Mouse (Mus musculus) Patski (cell line): ENCODE data around the gene Lexm. TPM values are rescaled to one million over a fixed set of nuclear protein-coding genes. Genes with fewer than 3 reads are reported as not detected.

ENCODE experiments used
- ATAC-seq: fragments of 100-300 bp; one replicate; pipeline ENCODE4 v1.8.0; 2021
- CTCF ChIA-PET: fragments of 350-600 bp; sonication (Branson Sonifier 250); formaldehyde crosslinking; loops from one replicate; lab custom pipeline; 2022; ENCODE audit warnings: inconsistent platforms; lab: Charles Lee
- POLR2A ChIA-PET: fragments of 350-600 bp; sonication (Branson Sonifier 250); formaldehyde crosslinking; loops from one replicate; lab custom pipeline; 2022; ENCODE audit warnings: antibody characterized with exemption, inconsistent platforms; lab: Charles Lee
- DNase-seq: peaks from one replicate; pipeline ENCODE4 v3.0.0-alpha.2; 2011; ENCODE audit warnings: low read depth, low spot score
- H3K27me3 ChIP-seq: fragments of 371-371 bp; one replicate; pipeline ENCODE4 v1.5.1; 2021
- CTCF ChIP-seq: fragments of 100-300 bp; IDR thresholded peaks from one replicate; pipeline ENCODE4 v1.5.1; 2021
- in situ Hi-C: fragments of 300-500 bp; cut with MboI; formaldehyde crosslinking; loops from 3 replicates; pipeline ENCODE4 v1.11.1; 2018; ENCODE audit warnings: low pct_unique_long_range_greater_than_20kb, mixed read lengths
- polyA plus RNA-seq: library from polyadenylated mRNA; unstranded; gene quantifications from one replicate; pipeline ENCODE4 v1.2.3, GENCODE M21; 2021

The Lexm gene
- polyA plus RNA-seq, 1 experiment from 2014 or later: not detected

- in situ Hi-C loops: loop anchor here (10.0 kb wide), 1 partner anchor 91 kb away; no protein-coding TSS in a partner anchor
These were observed 3.5 kb downstream of the Lexm start for GRCm38 (mm10) chr4:106613560-106613959.

GRCm38 (mm10) chr4:106613105-106613504, 3.9 kb downstream of the Lexm start:
- in situ Hi-C loops: loop anchor here (10.0 kb wide), 1 partner anchor 92 kb away; no protein-coding TSS in a partner anchor
- no peaks in the 10 kb centered on the region for H3K27me3 ChIP-seq
- no peak for ATAC-seq
- CTCF ChIA-PET: interaction anchor here (3.5 kb wide), 1 partner anchor 93 kb away, joined by 33 read pairs; no protein-coding TSS in a partner anchor
- no peak for TF ChIP-seq CTCF
- DNase-seq: no peak
- POLR2A ChIA-PET: no interaction called here

More at GRCm38 (mm10) chr4:106613560-106613959, 3.5 kb downstream of the Lexm start:
- ChIA-PET CTCF (interaction anchor here (0.8 to 3.5 kb wide), 13 partner anchors 9 to 100 kb away, joined by 3 to 33 read pairs (median 6); partner anchors contain the start of gene Ttc22), POLR2A (no interaction called here)
- ATAC-seq: no peak
- no peaks in the 10 kb centered on the region for H3K27me3 ChIP-seq
- DNase-seq: no peak
- TF ChIP-seq CTCF: no peak

- ATAC-seq (no peak), DNase-seq (no peak)
- no peaks in the 10 kb centered on the region for H3K27me3 ChIP-seq
- ChIA-PET POLR2A (interaction anchor here (0.6 kb wide), 1 partner anchor 346 kb away, joined by 3 read pairs; no protein-coding TSS in a partner anchor), CTCF (no interaction called here)
- in situ Hi-C loops: no loop called here
- TF ChIP-seq CTCF: no peak
These were observed 9.1 kb downstream of the Lexm start for GRCm38 (mm10) chr4:106607905-106608304.

GRCm38 (mm10) chr4:106606639-106607554, 10.1 kb downstream of the Lexm start:
- H3K27me3 ChIP-seq: no peaks in the 10 kb centered on the region
- no peak for TF ChIP-seq CTCF
- DNase-seq: no peak
- ChIA-PET POLR2A (no interaction called here), CTCF (no interaction called here)
- in situ Hi-C loops: no loop called here
- ATAC-seq: no peak

- no peak for DNase-seq
These were observed 16.3 kb downstream of the Lexm start for GRCm38 (mm10) chr4:106600770-106601169.

GRCm38 (mm10) chr4:106599415-106599814, 17.6 kb downstream of the Lexm start:
- in situ Hi-C loops: no loop called here
- ChIA-PET POLR2A (no interaction called here), CTCF (interaction anchor here (2.8 kb wide), 1 partner anchor 15 kb away, joined by 8 read pairs; no protein-coding TSS in a partner anchor)
- no peak for DNase-seq
- TF ChIP-seq CTCF: no peak
- H3K27me3 ChIP-seq: no peaks in the 10 kb centered on the region
- ATAC-seq: no peak

More at GRCm38 (mm10) chr4:106600770-106601169, 16.3 kb downstream of the Lexm start:
- no peak for ATAC-seq
- ChIA-PET CTCF (interaction anchor here (2.8 kb wide), 1 partner anchor 13 kb away, joined by 8 read pairs; no protein-coding TSS in a partner anchor), POLR2A (no interaction called here)
- in situ Hi-C loops: no loop called here
- no peak for TF ChIP-seq CTCF
- H3K27me3 ChIP-seq: no peaks in the 10 kb centered on the region

- DNase-seq: no peak
- CTCF ChIA-PET: no interaction called here
- ATAC-seq: no peak
- H3K27me3 ChIP-seq: no peaks in the 10 kb centered on the region
- POLR2A ChIA-PET: no interaction called here
- TF ChIP-seq CTCF: no peak
- in situ Hi-C loops: no loop called here
These were observed 19.3 kb downstream of the Lexm start for GRCm38 (mm10) chr4:106597741-106598140.

- in situ Hi-C loops: no loop called here
These were observed 20.0 kb downstream of the Lexm start for GRCm38 (mm10) chr4:106597055-106597454.

GRCm38 (mm10) chr4:106596200-106596599, 20.8 kb downstream of the Lexm start:
- DNase-seq (no peak), ATAC-seq (no peak)
- POLR2A ChIA-PET: no interaction called here
- CTCF ChIA-PET: no interaction called here
- H3K27me3 ChIP-seq: no peaks in the 10 kb centered on the region
- in situ Hi-C loops: no loop called here
- peak; percentile 49 for TF ChIP-seq CTCF

More at GRCm38 (mm10) chr4:106597055-106597454, 20.0 kb downstream of the Lexm start:
- no peak for ATAC-seq
- POLR2A ChIA-PET: no interaction called here
- no peaks in the 10 kb centered on the region for H3K27me3 ChIP-seq
- TF ChIP-seq CTCF: no peak
- CTCF ChIA-PET: no interaction called here
- DNase-seq: no peak

- ATAC-seq: no peak
- no peak for DNase-seq
- POLR2A ChIA-PET: no interaction called here
- CTCF ChIA-PET: interaction anchor here (0.7 kb wide), 1 partner anchor 20 kb away, joined by 4 read pairs; no protein-coding TSS in a partner anchor
- no peaks in the 10 kb centered on the region for H3K27me3 ChIP-seq
- in situ Hi-C loops: no loop called here
- TF ChIP-seq CTCF: no peak
These were observed 23.4 kb downstream of the Lexm start for GRCm38 (mm10) chr4:106593636-106594035.
